Mouse (Mus musculus) heart, embryonic 14.5 days (tissue): ENCODE data around the gene Dnaja3. TPM values are rescaled to one million over a fixed set of nuclear protein-coding genes. Genes with fewer than 3 reads are reported as not detected.

ENCODE experiments used
- ATAC-seq: fragments of 200-750 bp; cut with Nextera tagmentation; 2 replicates; pipeline ENCODE4 v1.8.0; 2017; ENCODE audit warnings: low read depth, moderate TSS enrichment; ENCODE audit not compliant: insufficient number of reproducible peaks, insufficient read depth, low FRiP score
- H3K27ac ChIP-seq, 2 experiments: fragments of 200-500 bp in 1 of 2; fragments of 300-500 bp in 1 of 2; sonication (generic) in 1 of 2; replicated peaks in 1 of 2; 2 replicates each; pipeline ENCODE4 v1.5.1; 2012 to 2014; ENCODE audit warnings: low read depth in 2 of 2, low read length in 2 of 2, control low read depth in 1 of 2, mild to moderate bottlenecking in 1 of 2, mixed read lengths in 1 of 2; ENCODE audit not compliant: control insufficient read depth in 1 of 2, insufficient read depth in 1 of 2
- H3K27me3 ChIP-seq: fragments of 300-500 bp; sonication (generic); 2 replicates; pipeline ENCODE4 v1.6.1; 2014; ENCODE audit warnings: mild to moderate bottlenecking, low read length, control low read depth; ENCODE audit not compliant: control insufficient read depth, insufficient read depth
- H3K36me3 ChIP-seq: fragments of 300-500 bp; sonication (generic); 2 replicates; pipeline ENCODE4 v1.6.1; 2014; ENCODE audit warnings: mild to moderate bottlenecking, control low read depth, low read length, mixed read lengths; ENCODE audit not compliant: control insufficient read depth, insufficient read depth
- H3K4me1 ChIP-seq, 2 experiments: fragments of 200-500 bp in 1 of 2; fragments of 300-500 bp in 1 of 2; sonication (generic) in 1 of 2; 2 replicates each; pipeline ENCODE4 v1.6.1; 2012 to 2014; ENCODE audit warnings: low read length in 2 of 2, control low read depth in 1 of 2, mixed read lengths in 1 of 2; ENCODE audit not compliant: control insufficient read depth in 2 of 2, insufficient read depth in 2 of 2
- H3K4me2 ChIP-seq: fragments of 300-500 bp; sonication (generic); 2 replicates; pipeline ENCODE4 v1.6.1; 2014; ENCODE audit warnings: mild to moderate bottlenecking, low read length
- H3K4me3 ChIP-seq, 2 experiments: fragments of 200-500 bp in 1 of 2; fragments of 300-500 bp in 1 of 2; sonication (generic) in 1 of 2; 2 replicates each; pipeline ENCODE4 v1.5.1; 2012 to 2014; ENCODE audit warnings: low read length in 2 of 2, mild to moderate bottlenecking in 2 of 2, control low read depth in 1 of 2, low read depth in 1 of 2, moderate library complexity in 1 of 2; ENCODE audit not compliant: control insufficient read depth in 1 of 2, insufficient read depth in 1 of 2
- H3K9ac ChIP-seq: fragments of 300-500 bp; sonication (generic); 2 replicates; pipeline ENCODE4 v1.6.1; 2014; ENCODE audit warnings: mild to moderate bottlenecking, low read length
- H3K9me3 ChIP-seq: fragments of 300-500 bp; sonication (generic); 2 replicates; pipeline ENCODE4 v1.6.1; 2016; ENCODE audit warnings: low read length, control low read depth; ENCODE audit not compliant: control insufficient read depth
- WGBS: fragments of 180-500 bp; shearing (Covaris S2); extraction: QIAGEN DNeasy Blood & Tissue Kit; methylation state at CpG from one replicate; pipeline ENCODE4 v1.1.7; 2014; 5-methylcytosine and 5-hydroxymethylcytosine counted together
- polyA plus RNA-seq: library from polyadenylated mRNA; unstranded; fragments of >200 nt; fragmentation: Nextera tagmentation; extraction: Ambion mirVana; gene quantifications from 2 replicates; pipeline ENCODE4 v1.2.1, GENCODE M21; 2014

The Dnaja3 gene
- polyA plus RNA-seq, 1 experiment from 2014 or later, result 70.3 TPM

- ATAC-seq, result no peak
- H3K4me1 ChIP-seq, result peaks cover 18 to 25% of the 10 kb centered on the region in 2 experiments
- WGBS, result 95% methylated on average over 3 of the region's 3 CpGs
Observed at GRCm38 (mm10) chr16:4633661-4634060, 6.1 kb upstream of the Dnaja3 start.

GRCm38 (mm10) chr16:4634681-4635080, 5.1 kb upstream of the Dnaja3 start:
- Histone ChIP-seq H3K4me3 (no peak overlapping the region), H3K36me3 (0 out of 2 replicates have a peak, but pooled peaks cover 10% of the 10 kb centered on the region), H3K27ac (no peak overlapping the region; a peak in 1 of 4 replicates), H3K9ac (0 out of 2 replicates have a peak overlapping the region, but pooled peaks have one; percentile 3), H3K4me2 (no peak overlapping the region), H3K27me3 (no peaks in the 10 kb centered on the region), H3K4me1 (peaks cover 18 to 30% of the 10 kb centered on the region in 2 experiments), H3K9me3 (no peaks in the 10 kb centered on the region)
- ATAC-seq, result no peak
- 50% methylated on average over 9 of the region's 9 CpGs for WGBS

More at GRCm38 (mm10) chr16:4633661-4634060, 6.1 kb upstream of the Dnaja3 start:
- no peaks in the 10 kb centered on the region for H3K9me3 ChIP-seq
- H3K27ac ChIP-seq, result no peak overlapping the region
- H3K36me3 ChIP-seq, result 0 out of 2 replicates have a peak, but pooled peaks cover 10% of the 10 kb centered on the region
- H3K9ac ChIP-seq, result no peak overlapping the region
- H3K27me3 ChIP-seq, result no peaks in the 10 kb centered on the region
- H3K4me3 ChIP-seq, result no peak overlapping the region
- H3K4me2 ChIP-seq, result no peak overlapping the region

- 48% methylated on average over 4 of the region's 4 CpGs for WGBS
- peak overlapping the region; percentile 16; the same call in 1 of the 2 replicates for H3K9ac ChIP-seq
- ATAC-seq, result no peak
Observed at GRCm38 (mm10) chr16:4635760-4636159, 4.0 kb upstream of the Dnaja3 start.

GRCm38 (mm10) chr16:4638891-4639390, 848 bp upstream of the Dnaja3 start:
- Histone ChIP-seq H3K4me3 (no peak overlapping the region), H3K9ac (no peak overlapping the region), H3K27ac (no peak overlapping the region), H3K27me3 (no peaks in the 10 kb centered on the region), H3K36me3 (no peaks in the 10 kb centered on the region), H3K9me3 (no peaks in the 10 kb centered on the region), H3K4me2 (no peak overlapping the region), H3K4me1 (peaks cover 47 to 64% of the 10 kb centered on the region in 2 experiments)
- ATAC-seq, result no peak
- WGBS, result 44% methylated on average over 3 of the region's 3 CpGs

More at GRCm38 (mm10) chr16:4635760-4636159, 4.0 kb upstream of the Dnaja3 start:
- Histone ChIP-seq H3K9me3 (no peaks in the 10 kb centered on the region), H3K4me2 (no peak overlapping the region), H3K4me1 (peaks cover 20 to 32% of the 10 kb centered on the region in 2 experiments), H3K4me3 (no peak overlapping the region), H3K27me3 (no peaks in the 10 kb centered on the region), H3K36me3 (0 out of 2 replicates have a peak, but pooled peaks cover 10% of the 10 kb centered on the region), H3K27ac (peak overlapping the region in 1 of 2 experiments; percentile 28; a peak in 1 of 4 replicates)

- WGBS, result 3% methylated on average over 17 of the region's 17 CpGs
- no peak; the same call in 1 of the 2 replicates for ATAC-seq
- peaks cover 3% of the 10 kb centered on the region for H3K36me3 ChIP-seq
- H3K27ac ChIP-seq, result peak overlapping the region; percentile 82 to 91
- H3K9me3 ChIP-seq, result no peaks in the 10 kb centered on the region
- no peaks in the 10 kb centered on the region for H3K27me3 ChIP-seq
- H3K4me3 ChIP-seq, result peak overlapping the region; percentile 82 to 85
- peak overlapping the region; percentile 89 for H3K4me2 ChIP-seq
- H3K9ac ChIP-seq, result peak overlapping the region; percentile 90
- peaks cover 47 to 67% of the 10 kb centered on the region in 2 experiments for H3K4me1 ChIP-seq
Observed at GRCm38 (mm10) chr16:4640267-4641005, 647 bp downstream of the Dnaja3 start.

GRCm38 (mm10) chr16:4641119-4641838, 1.5 kb downstream of the Dnaja3 start:
- 29% methylated on average over 3 of the region's 3 CpGs for WGBS
- no peak for ATAC-seq
- H3K9ac ChIP-seq, result peak overlapping the region; percentile 90

GRCm38 (mm10) chr16:4642190-4642589, 2.4 kb downstream of the Dnaja3 start:
- H3K4me1 ChIP-seq, result peaks cover 52 to 76% of the 10 kb centered on the region in 2 experiments
- peak overlapping the region; percentile 82 to 91 for H3K27ac ChIP-seq
- peak overlapping the region; percentile 9; the same call in 1 of the 2 replicates for H3K9ac ChIP-seq
- no peaks in the 10 kb centered on the region for H3K27me3 ChIP-seq
- peaks cover 17% of the 10 kb centered on the region for H3K36me3 ChIP-seq
- H3K4me2 ChIP-seq, result peak overlapping the region; percentile 89
- WGBS, result 13% methylated on average over 13 of the region's 13 CpGs
- peak overlapping the region; percentile 4 to 82; a peak in 2 of 4 replicates for H3K4me3 ChIP-seq
- no peaks in the 10 kb centered on the region for H3K9me3 ChIP-seq
- ATAC-seq, result peak; percentile 63

More at GRCm38 (mm10) chr16:4641119-4641838, 1.5 kb downstream of the Dnaja3 start:
- Histone ChIP-seq H3K4me3 (peak overlapping the region; percentile 82 to 85), H3K4me2 (peak overlapping the region; percentile 89), H3K4me1 (peaks cover 45 to 67% of the 10 kb centered on the region in 2 experiments), H3K27ac (peak overlapping the region; percentile 82 to 91), H3K9me3 (no peaks in the 10 kb centered on the region), H3K36me3 (peaks cover 12% of the 10 kb centered on the region), H3K27me3 (no peaks in the 10 kb centered on the region)
